Mouse (Mus musculus): ENCODE data around the gene Etl4.

The Etl4 gene

DNA sequence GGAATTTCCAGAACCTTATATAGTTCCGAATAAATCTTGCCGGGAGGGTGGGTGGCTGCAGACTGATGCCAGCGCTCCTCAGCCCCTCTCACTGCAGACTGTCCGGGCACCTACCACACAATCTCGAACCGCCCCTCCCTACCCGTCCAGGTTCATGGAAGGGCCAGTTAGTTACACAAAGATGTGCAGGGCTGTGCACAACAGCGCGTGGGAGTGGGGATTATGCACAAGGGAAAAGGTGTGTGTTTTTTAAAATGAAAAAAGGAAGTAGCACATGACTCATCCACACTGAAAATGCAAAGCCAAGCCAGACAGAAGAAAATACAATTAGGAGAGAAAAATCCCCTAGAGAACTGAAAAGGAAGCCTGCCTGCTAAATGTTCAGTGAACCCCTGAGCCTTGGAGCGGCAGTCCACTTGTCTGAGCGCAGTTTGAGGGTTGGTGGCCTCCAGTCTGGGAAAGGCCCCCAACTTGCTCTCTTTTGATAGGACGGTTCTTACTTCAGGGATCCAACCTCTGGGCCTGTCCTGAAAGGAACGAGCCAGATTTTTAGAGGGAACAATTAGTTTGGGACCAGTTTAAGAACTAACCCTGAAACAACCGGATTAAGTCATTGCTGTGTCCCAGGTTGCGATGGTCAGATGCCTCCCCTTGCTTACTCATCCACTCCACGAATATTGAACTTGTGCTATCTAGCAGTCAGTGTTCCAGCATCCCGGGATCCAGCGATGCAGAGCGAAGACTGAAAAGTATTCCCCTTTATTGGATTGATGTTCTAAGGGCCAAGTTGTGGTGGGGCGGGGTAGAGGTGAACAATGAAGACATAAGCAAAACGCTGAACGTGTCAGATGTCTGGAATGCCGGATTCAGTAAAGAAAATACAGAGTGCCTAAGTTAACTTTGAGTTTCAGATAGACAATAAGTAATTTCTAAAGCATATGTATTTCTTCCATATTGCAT is 611.3 kb downstream of the Etl4 start:
- no peak for DNase-seq (ENCODE audit: low spot score)

DNA sequence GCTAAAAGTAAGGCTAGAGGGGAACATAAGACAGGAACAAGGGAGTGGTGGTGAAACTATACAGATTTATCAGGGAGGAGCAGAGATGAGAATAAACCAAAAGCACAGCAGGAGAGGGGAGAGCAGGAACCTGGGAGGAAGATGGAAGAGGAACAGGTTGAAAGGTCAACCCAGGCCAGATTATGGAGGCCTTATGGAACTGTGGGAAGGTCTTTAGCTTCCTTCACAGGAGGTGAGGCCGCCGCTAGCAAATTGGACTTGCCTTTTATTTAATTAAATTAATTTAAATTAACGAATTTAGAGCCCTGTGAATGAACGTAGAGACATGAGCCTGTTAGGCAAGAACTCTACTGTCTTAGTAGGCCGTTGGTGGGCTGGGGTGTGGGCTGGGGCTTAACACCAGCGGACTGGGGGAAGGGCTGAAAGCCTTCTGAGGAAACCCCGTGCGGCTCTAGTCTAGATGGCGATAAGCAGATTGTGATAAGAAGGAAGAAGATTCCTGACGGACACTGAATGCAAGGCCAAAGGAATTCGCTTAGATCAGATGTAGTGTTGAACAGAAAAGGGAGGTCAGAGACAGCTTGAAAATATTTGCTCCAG is 612.2 kb downstream of the Etl4 start:
- no peak for DNase-seq (ENCODE audit: low spot score)

DNA sequence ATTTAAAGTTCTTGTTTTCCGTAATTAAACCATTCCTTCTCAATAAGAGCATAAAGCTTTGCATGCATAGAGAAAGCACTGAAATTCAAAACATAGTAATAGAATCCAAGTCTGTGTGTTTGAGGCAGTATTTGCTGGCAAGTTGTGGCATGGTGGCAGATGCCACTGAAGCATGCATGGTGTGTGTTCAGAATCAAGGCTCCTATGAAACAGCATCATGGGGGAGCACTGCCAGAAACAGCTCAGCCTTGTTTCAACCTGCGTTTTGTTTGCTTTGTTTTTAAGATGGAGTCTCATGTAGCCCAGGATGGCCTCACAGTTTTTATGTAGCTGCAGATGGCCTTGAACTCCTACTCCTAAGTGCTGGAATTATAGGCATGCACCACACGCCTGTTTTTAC is 614.1 kb downstream of the Etl4 start:
- DNase-seq (ENCODE audit: low spot score), result no peak

DNA sequence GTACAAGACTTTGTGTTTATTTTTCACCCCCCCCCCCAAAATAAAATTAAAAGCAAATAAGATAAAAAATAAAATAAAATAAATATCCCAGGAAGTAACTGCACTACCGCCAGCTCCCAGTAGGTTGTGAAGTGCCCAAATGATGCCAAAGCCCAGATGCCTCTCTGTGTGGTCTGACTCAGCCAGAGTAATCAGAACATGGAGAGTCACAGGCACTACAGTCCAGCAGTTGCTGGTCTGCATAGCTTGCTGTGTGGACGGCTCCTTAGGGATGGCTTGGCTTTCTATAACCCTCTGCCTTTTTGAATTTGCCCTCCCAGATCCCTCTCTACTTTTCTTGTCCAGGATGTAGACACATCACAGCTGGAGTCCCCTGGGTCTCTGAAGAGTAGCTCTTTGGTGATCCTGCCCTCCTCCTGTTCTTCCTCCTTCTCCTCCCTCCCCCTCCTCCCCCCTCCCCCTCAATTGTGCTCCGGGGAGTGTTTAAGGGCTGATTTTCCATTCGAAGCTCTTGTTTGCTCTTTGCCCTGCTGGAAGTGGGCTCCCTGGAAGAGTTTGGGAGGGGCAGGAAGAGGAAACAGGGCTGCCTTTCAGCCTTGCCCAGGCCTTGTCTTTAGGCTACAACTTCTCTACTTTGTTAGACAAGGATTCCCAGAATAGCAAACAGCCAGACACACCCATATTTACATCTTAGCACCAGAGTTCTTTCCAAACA is 616.5 kb downstream of the Etl4 start:
- peak; percentile 63 for DNase-seq (ENCODE audit: low spot score)

DNA sequence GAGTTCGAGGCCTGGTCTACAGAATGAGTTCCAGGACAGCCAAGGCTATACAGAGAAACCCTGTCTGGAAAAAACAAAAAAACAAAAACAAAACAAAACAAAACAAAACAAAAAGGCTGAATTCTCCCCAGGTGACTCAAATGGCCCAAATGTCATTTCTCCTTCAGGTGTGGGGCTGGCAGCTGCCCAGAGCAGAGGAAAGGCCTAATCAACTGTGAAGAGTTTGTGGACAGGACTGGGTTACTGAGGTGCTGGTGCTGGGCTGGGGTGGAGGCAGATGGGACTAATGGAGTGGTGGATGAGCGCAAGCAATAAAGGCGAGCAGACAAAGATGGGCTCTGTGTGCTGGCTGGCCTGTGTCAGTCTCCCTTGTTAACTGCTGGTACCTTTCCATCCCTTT is 617.3 kb downstream of the Etl4 start:
- DNase-seq (ENCODE audit: low spot score), result no peak

DNA sequence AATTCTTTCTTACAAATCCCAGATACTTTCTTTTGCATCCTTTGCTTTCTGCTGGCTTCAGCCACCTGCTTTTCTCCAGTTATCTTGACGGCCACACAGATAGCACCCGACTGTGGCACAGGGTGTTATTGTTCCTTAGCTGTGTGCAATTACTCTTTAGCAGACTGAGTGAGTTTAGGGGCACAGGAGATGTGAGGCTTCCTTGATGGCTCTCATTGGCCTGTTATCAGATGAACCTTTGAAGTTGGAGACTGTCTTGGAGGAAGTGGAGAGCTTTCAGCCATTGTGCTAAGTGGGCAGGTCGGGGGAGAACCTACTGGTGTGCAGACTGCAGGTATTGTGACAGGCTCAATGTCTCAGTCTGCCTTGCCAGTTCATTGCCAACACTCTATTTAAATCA is 623.0 kb downstream of the Etl4 start:
- no peak for DNase-seq (ENCODE audit: low spot score)

DNA sequence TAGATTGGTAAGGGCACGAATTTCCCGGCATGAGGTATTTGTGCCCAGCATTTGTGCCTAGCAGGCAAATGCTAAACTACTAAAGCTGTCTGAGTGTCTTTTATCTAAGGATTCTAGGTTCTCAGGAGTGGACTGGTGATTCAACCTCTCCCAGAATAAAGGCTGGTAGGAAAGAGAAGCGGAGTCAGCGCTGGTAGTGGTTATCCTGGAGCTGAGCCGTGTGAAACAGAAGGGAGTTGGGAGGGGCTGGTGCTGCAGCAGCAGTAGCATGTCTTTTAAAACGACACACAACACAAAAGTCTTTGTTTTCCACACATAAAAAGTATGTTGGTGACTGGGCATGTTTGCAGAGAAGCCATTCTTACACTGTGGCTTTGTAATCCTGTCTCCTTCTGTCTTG is 628.2 kb downstream of the Etl4 start:
- no peak for DNase-seq (ENCODE audit: low spot score)

DNA sequence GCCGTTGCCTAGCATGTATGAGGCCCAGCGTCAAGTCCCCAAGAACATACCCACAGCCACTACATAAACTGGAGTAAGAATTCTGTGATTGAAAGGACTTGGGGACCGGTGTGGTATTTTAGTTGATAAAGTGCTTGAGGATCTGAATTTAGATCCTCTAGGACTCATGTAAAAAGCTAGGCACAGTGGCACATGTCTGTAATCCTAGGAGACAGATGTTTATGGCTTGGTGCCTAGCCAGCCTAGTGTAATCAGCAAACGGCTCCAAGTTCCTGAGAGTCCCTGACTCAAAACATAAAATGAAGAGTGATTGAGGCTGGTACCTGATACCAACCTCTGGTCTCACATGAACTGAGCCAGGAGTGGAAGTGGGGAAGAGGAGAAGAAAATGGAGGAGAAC is 629.3 kb downstream of the Etl4 start:
- DNase-seq (ENCODE audit: low spot score), result no peak

DNA sequence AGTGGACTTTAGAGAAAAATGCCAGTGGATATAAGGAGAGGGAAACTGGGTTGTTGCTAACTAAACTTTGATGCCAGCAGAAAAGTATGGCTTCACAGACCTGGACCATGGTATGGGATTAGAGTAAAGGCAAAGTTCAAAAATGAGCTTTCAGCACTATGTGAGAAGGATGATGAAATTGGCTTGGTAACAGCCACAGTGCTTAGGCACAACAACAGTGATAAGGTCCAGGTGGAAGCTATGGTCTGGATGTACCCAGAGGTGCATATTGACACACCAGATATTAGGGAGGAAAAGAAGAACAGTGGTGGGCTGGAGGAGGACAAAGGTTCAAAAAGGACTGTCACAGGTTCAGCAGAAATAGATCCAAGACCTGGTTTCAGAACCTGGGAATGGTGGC is 631.7 kb downstream of the Etl4 start:
- no peak for DNase-seq (ENCODE audit: low spot score)

DNA sequence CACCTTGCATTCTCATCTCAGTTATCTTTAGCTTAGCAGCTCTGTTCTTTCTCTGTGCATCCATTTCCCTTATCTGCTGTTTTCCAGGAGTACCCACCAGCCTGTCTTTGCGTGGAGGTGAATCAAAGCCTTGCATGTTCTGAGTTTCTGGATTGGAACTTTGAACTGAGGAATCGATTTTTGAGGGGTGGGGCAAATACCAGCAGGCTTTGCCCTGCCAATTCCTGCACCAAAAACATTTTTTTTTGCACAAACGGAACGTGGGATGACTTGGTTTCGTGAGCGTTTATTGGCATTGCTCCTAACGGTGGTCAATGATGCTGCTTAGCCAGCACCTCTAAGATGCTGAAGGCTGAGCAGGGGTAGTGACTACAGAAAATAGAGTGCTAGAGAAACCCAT is 632.7 kb downstream of the Etl4 start:
- DNase-seq (ENCODE audit: low spot score), result no peak

DNA sequence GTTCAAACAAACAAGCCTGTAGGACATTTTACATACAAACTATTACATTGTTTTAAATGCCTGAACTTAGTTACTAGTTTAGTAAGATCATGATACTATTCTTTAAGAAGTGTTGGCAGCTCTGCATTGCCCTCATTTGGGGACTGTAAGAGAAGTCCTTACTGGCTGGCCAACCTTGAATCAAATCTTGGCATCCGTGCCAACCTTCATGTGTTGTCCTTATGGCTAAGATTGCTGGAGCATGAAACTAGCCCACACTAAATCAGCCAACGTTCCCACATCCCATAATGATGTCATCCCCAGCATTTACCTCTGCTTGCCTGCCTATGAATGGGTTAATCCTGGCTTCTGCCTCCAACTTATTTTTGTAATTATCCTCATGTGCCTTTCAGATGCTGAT is 636.0 kb downstream of the Etl4 start:
- no peak for DNase-seq (ENCODE audit: low spot score)

DNA sequence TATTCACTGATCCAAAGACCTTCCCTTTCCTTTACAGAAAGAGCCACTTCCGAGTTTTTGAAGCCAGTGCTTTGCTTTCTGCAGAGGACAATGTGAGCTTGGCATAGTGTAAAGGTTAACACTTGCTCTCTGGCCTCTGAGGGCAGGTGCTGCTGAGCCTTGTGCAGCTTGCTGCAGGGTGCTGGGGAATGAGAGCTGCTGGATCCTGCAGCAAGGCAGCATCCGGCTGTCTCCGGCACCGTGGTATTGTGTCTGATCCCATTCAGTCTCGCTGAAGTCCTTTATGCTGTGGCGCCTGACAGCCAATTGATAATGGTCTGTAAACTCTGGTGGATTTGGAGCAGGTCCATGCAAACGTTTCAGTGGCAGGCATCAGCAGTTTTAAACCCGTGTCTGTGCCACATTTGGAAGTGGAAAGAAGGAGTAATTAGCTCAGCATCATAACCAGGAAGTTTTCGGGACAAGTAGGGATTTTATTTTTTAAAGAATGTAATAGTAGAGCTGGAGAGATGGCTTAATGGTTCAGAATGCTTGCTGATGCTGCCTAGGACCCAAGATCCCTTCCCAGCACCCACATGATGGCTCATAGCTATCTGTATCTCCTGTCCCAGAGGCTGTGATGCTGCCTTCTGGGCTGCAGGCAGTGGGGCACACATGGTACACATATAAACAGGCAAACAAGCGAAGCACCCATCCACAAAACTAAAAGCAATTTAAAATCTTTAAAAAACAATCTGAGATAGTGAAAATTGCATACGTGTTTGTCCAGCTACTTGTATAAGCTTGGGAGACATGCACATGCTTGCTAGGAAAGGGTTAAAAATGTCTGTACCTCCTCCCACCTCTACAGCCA is 637.1 kb downstream of the Etl4 start:
- no peak for DNase-seq (ENCODE audit: low spot score)

DNA sequence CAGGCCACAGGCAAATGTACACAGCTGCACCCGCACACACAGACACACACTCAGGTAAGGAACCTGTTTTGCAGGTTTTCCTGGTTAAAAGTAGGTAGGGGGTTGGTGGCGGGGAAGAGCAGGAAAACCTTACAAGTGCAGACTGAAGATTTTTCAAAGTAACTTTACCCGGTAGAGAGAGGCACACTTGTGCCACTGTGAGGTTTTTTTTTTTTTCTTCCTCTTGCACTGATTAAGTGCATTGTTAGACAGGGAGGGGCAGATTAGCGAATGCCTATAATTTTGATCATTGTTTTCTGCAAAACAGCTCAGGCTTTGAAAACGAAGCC is 637.7 kb downstream of the Etl4 start:
- peak; percentile 75 for DNase-seq (ENCODE audit: low spot score)

DNA sequence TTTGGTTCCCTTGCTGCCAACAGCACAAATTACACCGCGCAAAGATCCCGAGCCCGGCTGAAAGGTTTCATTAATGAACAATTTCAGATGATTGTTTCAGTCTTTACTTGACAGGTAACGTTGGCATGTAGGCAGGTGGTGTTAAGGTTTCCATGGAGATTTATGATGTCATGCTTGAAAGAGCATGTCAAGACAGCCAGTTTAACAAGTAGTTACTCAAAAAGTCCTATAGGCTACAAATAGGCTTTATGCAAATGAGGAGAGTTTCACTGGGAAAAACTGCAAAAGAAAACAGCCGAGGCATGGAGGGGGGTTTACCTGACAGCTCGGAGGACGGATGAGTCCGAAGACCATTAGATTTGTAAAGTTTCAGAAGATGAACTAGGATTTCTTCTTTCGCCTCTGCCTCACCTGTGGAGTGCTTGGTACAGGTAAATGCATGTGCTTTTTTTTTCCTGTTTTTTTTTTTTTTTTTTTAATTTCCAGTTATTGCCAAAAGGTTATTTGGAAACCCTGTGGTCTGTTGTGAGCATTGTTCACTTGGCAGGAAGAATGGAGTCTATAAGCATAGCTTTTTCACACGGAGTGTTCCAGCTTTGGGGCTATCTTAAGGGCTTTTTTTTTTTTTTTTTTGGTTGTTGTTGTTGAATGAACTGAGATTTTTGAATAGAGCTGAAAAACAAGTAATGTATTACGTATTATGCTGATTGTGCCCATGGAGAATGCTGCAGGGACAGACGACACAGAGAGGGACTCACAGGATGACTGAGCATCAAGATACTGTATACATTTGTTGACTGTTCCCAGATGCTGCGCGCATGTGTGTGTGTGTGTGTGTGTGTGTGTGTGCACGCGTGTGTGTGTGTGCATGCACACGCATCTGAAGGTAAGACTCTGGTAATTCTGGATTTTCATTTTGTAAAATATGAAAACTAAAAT is 638.4 kb downstream of the Etl4 start:
- DNase-seq (ENCODE audit: low spot score), result peak; percentile 31

DNA sequence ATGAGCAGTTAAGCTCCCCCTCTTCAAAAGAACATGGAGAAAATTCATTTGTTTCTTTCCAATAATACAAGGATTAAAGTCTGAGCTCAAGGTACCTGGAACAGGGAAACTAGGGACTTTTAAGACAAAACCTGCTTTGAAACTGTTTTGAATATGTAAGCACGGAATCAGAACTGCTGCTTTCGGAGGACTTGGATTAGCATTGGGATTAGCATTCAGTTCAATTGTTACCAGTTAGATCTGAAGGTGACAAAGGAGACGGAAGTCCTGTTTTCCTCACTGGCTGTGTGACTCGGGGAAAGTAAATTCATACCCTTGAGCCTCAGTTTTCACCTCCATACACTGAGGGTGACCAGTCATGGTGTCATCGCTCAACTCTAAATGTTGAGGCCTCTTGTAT is 639.5 kb downstream of the Etl4 start:
- DNase-seq (ENCODE audit: low spot score), result no peak

DNA sequence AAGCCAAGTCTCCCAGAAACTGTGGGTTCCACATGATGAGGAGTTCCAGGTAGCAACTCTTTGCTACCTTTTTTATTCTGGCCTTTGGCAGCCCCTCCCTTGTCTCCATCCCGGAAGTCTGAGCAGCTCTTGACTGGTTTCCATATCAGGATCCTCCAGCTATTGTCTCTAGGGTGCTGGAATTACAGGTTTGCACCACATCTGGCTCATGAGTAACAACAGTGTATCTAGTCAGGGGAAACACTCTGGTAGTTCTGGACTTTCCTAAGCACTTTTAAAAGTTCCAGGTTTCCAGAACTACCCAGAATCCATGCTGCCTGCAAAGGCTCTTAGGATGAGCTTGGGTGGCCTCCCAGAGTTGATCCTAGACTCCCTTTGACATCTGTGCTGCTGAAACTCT is 640.4 kb downstream of the Etl4 start:
- DNase-seq (ENCODE audit: low spot score), result no peak

DNA sequence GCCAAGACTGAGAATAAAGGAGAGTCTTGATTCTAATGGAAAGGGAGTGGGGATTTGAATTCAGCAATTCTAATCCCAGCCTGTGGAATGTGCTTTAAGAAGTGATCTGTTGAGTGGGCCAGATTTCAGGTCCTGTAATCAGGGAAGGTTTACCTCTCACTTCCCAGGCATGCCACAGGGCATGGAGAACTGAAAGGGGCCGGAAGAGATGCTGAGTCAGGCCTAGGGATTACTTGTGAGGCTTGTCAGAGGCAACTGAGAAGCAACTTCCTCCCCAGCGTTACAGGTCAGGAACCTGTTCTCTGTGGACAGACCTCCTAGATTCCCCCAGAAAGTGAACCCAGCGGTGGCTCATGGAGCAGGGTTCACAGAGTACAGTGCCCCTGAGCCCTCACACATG is 646.1 kb downstream of the Etl4 start:
- no peak for DNase-seq (ENCODE audit: low spot score)

DNA sequence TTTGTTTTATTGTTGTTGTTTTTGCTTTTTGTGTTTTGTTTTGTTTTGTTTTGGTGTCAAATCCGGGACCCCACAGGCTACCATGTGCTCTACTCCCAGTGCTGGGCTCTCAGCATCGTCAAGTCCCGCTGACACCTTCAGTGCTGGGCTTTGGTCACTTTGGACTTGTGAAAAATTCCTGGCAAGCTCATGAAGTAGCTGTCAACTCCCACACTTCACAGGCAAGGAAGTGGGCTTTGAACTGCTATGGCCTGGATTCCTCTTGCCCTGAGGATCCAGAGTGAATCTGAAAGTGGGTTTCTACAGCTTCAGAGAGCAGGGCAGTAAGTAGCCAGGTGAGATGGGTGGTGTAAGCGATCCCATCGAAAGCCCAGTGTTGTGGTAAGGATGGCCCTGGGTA is 649.5 kb downstream of the Etl4 start:
- DNase-seq (ENCODE audit: low spot score), result peak; percentile 48

DNA sequence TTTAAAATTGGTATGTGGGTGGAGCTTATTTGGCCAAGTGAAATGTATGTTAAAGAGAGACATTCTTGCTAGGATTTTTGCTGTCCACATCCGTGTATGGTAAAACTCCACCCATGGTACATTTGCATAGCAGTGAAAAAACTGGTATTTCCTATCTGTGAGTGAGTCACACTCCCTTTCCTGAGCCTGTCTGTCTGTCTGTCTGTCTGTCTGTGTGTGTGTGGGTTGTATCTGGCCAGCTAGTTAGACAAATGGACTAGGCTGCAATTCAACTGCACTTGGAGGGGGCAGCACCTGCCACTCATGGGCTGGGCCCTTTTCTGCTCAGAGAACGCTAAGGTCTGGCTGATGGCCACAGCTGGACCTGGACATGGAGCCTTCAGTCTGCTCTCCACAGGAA is 650.1 kb downstream of the Etl4 start:
- no peak for DNase-seq (ENCODE audit: low spot score)

DNA sequence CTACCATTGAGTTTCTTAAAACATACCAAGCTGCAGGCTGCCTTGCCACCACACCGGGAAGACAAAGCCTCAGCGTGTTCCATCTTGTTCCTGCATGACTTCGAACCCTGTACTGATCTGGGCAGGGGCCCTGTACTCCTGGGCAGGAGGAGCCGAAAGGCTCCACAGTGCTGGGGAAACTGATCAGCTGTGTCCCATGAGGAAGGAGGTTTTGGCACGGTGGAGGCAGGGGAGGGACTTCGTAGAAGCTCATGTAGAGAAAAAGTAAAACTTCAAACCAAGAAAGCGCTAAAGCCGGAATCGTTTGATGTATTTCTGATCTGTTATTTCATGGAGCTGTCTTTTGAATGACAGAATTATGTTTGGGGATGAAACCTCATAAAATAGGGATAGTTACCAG is 651.0 kb downstream of the Etl4 start:
- no peak for DNase-seq (ENCODE audit: low spot score)

DNA sequence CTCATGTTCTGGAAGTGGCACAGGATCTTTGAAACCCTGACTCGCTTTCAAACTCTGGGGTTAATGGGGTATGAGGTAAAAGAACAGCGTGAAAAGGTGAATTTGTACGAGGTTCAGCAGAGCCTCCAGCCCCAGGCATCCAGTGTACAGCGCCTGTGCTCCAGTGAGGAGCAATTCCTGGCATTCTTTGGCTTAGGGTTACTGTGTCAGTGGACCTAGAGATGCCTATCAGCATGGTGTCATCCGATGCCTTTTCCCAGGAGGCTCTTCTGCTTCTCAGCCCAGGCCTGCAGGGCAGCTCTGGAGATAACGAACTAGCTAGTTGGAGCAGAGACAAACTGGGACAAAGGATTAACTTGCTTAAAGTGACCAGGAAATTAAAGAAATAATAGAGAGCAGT is 653.5 kb downstream of the Etl4 start:
- no peak for DNase-seq (ENCODE audit: low spot score)
